Mouse (Mus musculus) monocyte, adult 5-6 weeks (primary cell): Measurements from ENCODE around the gene Dgkg. TPM values are rescaled to one million over a fixed set of nuclear protein-coding genes. Genes with fewer than 3 reads are reported as not detected.

Source experiments
- ATAC-seq: fragments of 153-309, 156-312 bp; replicated peaks from 2 replicates; pipeline ENCODE4 v1.8.0; 2017; ENCODE audit warnings: mild to moderate bottlenecking; ENCODE audit not compliant: low TSS enrichment, insufficient number of reproducible peaks, severe bottlenecking, poor library complexity, low FRiP score
- total RNA-seq: library from RNA; stranded (forward); fragments of 200-1000, 200-491, 200-594 nt; gene quantifications from 3 replicates; pipeline ENCODE4 v1.2.3, GENCODE M21; 2017

The Dgkg gene
- 21.3 to 23.7 TPM (median 22.5 TPM) in 3 replicates for total RNA-seq

DNA sequence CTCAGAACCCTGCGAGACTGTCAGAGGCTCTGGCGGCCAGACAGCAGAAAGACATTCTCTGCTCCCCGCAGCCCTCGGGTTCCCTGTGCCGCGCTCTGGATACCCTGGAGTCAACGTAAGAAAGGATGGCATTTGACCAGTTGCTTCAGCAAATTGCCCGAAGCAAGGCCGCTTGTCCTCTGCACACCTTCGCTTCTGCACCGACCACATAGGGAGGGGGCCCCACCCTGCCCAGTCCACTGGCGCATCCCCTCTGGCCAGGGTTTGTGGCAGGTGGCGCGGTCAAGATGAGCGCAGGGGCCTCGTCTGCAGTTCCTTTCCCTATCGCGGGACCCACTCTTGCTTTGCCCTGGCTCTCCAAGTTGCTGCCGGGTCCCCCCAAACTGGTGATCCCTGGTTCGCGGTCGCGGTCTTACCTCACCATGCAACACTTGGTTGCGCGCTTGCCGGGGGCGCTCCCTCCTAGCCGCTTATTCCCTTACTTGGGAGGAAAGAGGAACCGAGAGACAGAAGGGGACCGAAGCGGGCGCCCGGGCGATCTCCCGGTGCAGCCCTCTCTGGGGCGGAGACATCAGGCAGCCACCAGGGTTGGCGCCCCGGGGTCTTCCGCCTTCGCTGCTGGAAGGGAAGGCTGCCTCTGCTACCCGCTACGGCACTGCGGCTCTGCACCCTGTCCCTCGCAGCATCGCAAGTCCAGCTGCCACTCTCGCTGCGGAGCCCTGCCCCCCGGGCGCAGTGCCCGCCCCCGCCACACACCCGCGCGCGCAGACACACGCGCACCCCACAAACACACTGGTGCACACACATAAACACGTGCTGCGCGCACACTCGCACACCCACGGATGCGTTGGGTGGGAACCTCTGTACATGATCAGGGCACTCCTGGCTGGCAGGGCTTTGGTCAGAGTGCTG, at the start of gene Dgkg:
Dgkg (minus strand) TSS at position 689 of the 912 bp plus-strand sequence.
- peak; percentile 69 for ATAC-seq

DNA sequence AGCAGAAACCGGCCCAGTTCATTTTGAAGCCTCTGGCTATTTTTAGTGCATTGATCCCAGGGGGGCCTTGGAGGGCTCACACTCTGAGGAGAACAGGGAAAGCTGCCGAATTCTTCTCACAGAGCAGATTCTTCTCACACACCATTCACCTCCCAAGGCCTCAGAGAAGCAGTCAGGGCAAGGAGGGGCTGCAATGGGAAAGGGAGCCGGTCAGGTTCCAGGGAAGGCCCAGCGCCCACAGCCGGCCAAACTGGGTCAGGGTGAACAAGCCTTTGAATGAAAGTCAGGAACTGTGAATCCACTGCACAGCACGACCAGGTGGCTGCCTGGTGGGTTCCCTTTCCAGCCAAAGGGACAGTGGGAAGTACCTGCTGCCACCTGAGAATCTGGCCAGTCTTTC, 47.9 kb upstream of the Dgkg start:
- no peak for ATAC-seq

DNA sequence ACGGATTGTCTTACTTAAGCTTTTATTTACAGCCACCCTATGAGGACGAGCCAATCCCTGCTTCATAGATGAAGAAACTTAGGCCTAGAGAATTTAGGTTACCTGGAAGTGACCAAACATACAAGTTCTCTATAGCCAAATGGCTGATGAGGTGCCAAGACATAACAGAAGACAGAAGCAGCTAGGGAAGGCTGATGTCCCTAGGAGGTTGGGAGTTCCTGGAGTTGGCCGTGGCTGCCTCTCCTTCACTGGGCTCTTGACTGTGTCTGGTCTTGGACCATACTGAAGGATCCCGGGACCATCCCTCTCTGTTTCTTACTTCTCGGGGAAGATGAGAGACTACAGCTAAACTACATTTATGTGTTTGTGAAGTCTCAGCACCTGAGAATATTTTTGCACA, 47.1 kb upstream of the Dgkg start:
- no peak for ATAC-seq

DNA sequence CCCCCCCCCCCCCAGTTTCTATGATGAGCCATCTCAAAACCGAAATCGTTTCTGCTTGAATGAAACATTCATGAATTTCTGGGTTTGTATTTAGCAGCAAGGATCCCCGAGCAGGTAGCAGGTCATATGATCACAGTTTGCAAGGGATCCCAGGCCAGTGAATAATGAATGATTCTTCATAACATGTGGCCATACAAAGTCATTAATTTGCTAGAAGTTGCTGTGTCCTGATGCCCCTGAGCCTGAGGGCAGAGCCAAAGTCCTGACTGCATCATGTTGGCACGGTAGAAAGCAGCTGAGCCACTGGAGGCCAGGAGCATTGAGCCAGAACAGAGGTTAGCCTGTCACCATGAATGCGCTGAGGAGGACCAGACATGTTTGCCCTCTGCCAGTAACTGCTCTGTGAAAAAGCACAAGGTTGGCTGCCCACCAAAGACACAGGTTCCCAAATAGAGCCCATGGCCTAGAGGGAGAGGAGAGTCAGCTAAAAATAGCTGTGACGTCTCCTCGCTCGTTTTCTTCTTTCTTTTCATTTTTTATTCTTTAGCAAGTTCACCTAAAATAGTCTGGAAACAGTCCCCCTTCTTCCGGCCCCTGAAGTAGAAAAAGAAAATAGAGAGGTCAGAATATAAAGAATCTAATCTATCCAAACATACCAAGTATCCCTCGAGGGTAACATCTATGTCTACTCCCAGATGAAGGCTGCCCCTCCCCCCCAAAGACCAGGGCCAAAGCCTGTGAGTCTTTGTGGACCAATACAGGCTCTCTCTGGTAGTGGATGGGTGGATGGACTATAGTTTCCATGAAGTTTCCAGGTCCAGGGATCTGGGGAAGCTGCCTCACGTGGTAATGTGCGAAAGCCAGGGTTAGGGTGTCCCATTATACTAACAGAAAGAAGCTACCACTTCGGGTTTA, 42.1 kb upstream of the Dgkg start:
- no peak for ATAC-seq

DNA sequence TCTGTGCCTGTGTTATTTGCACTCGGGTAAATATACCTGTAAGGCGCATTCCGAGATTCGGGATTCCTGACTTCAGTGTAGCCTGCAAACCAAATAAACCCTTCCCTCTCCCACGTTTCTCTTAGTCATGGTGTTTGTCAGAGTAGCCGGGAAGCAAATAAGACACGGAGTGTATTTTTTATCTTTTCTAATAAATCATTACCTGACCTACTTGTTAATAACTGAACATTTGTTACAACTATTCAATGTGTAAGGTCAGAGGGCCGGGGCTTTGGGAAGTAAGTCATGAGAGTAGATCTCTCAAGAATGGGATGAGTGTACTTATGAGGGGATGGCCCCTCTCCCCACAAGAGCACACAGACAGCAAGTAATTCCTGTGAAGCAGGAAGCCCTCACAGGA, 41.1 kb upstream of the Dgkg start:
- ATAC-seq = no peak

DNA sequence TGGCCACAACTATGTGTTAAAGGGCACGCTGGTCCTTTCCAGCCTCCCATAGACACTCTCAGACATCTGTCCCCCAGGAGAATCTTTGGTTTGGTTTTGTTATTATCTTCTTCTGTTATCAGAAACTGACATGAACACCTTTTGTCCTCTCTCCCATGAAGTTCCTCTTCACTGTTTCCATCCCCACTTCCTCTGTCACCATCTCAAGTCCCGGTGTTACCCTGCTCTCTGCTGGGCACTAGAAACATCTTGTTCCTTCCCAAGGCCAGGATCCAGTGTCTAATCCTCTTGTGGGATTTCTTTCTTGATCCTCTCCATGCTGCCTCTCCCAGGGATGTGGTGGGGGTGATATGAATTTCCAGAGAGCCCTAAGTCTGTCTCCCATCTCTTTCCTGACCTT, 32.6 kb upstream of the Dgkg start:
- no peak for ATAC-seq

DNA sequence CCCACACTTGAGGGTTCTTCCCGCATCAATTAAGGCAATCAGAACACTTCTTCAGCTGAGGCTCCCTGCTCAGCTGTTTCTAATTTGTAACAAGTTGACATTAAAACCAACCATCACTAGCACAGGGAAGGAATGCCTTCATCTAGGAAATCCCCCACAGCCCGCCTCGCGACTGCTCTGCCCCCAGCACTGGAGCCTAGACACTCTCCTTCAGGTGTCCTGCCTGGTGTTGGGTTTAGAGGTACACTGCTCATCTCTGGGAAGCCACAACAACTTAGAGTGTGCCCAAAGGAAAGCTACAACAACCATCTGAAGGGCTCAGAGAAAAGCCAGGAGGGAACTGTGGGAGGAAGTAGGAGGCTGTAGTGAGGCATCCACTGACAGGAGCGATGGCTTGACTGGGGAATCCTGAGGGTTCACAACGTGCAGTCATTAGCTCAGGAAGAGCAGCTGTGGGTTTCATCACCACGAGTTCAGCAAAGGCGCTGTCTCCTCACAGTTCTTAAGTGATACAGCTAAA, 30.8 kb upstream of the Dgkg start:
- no peak for ATAC-seq

DNA sequence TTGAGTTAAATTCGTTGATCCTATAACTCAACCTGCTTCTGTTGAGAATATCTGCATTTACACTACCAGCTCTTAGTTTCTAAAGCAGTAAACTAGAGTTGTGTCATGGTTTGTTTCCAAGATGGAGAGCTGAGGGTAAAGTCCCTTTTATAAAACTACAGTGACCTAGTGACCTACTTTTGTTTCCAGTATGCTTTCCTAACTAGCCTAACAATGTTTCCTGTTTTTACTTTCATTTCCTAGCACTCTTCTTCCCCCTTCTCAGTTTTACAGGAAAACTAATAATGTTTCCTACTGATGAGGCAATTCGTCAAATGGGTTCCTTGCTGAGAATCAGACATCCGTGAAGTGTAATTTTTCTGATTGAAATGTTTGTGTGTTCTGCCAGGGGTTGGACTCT, 26.6 kb upstream of the Dgkg start:
- ATAC-seq = peak; percentile 78

DNA sequence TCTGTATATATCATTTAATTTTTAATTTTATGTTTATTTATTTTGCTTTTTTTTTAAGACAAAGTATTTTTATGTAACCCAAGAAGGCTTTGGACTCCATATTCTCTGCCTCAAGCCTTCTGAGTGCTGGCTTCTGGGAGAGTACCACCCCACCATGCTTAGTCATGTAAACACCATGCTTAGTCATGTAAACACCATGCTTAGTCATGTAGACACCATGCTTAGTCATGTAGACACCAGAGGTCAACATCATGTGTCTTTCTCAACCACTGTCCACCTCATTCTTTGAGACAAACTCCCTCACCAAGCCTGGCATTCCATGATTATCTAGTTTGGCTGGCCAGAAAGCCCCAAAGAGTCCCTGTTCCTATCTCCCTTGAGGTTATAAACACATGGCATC, 25.7 kb upstream of the Dgkg start:
- ATAC-seq = no peak

DNA sequence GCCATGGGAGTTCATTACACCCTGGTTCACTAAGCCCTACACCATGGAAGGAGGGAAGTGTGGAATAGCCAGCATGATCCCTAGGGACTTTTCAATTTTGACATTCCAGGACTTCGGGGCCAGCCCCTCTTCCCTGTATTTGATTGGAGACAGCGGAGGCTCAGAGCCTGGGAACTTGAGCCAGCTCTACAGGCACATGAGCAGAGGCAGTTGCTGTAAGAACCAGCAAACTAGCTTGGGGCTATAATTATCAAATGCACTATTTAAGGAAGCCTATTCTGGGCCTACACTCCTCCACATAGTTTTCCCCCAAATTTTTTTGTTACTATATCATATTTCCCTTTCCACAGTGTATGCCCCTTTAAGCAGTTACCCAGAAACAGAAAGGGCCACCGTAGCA, 22.6 kb upstream of the Dgkg start:
- no peak for ATAC-seq

DNA sequence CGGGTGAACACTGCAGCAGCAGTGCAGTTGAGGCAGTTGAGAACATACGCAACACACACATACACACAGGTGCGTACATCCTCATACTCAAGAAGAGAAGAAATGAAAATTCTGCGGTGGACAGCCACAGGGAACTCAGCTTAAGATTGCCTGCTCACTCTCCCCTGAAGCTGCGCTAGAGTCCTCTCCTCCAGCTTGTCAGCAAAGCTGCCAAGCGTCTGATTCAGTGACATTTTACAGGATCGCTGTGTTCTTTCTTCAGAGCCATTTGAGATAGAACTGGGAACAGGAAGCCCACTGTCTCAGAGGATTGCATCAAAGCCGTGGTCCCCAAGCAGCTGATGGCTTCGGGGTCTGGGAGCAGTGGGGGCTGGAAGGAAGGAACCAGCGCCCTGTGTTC, 17.6 kb upstream of the Dgkg start:
- ATAC-seq = no peak

DNA sequence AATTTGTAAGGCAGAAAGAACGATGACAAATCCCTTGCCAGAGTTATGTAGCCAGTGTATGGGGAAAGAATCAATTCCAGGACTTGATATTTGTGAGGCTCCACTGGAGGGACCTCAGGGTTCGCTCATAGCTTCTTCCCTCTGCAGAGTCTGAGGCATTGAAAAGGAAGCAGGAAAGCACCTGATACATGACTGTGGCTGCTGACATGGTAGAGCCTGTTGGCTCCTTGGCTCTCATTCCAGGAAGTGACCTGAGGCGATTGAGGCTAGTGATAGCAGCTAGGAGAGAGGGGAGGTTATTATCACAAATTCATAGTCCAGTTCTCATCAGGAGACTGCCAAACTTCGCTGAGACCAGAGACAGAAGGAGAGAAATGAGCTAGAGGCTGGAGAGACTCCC, 17.1 kb upstream of the Dgkg start:
- ATAC-seq = no peak

DNA sequence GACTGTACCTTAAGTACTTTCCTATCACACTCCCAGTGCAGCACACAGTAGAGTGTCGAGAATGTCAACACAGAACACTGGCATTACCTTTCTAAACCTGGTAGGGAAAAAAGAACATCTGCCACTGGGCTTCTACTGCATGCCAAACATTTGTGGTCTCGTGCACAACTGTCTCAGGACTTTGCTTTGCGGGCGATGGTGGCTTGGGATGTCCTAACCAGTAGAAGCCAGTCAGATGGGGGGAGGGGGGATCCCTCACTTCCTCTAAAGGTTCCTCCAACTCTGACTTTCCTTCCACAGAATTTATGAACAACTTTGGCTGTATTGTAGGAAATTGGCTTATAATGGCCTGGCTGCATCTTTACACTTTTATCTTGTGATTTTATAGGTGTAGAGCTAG, 7.0 kb upstream of the Dgkg start:
- no peak for ATAC-seq

DNA sequence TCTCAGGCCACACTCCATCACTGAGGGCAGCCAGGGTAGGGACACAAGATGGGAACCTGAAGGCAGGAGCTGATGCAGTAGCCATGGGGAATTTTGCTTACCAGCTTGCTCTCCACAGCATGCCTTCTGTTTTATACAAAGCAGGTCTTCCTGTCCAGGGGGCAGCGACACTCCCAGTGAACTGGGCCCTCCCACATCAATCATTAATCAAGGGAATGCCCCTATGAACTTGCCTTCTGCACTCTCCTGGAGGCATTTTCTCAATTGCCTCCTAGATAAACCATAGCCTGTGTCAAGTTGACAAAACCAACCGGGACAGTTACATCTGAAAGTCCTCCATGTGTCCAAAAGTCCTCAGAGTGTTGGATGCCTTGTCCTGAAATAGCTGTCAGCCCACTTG, 6.1 kb upstream of the Dgkg start:
- ATAC-seq = no peak

DNA sequence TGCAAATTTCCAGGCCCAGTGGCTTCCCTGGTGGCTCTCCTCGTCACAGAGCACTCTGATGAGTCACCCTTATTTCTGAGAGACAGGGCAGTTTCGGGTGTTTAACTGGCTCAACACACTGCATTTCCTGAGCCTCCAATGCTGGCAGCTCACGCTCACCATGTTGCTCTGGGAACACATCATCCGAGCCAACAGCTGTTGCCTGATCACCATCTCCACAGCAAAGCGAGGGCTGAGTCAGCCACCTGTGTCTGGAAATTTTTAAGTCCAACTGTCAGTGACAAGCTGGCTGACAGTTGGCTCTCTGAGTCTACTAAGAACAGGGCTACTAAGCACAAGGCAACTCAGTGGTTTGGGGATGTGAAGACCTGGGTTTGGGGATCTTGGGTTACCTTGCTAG, 4.1 kb upstream of the Dgkg start:
- no peak for ATAC-seq

DNA sequence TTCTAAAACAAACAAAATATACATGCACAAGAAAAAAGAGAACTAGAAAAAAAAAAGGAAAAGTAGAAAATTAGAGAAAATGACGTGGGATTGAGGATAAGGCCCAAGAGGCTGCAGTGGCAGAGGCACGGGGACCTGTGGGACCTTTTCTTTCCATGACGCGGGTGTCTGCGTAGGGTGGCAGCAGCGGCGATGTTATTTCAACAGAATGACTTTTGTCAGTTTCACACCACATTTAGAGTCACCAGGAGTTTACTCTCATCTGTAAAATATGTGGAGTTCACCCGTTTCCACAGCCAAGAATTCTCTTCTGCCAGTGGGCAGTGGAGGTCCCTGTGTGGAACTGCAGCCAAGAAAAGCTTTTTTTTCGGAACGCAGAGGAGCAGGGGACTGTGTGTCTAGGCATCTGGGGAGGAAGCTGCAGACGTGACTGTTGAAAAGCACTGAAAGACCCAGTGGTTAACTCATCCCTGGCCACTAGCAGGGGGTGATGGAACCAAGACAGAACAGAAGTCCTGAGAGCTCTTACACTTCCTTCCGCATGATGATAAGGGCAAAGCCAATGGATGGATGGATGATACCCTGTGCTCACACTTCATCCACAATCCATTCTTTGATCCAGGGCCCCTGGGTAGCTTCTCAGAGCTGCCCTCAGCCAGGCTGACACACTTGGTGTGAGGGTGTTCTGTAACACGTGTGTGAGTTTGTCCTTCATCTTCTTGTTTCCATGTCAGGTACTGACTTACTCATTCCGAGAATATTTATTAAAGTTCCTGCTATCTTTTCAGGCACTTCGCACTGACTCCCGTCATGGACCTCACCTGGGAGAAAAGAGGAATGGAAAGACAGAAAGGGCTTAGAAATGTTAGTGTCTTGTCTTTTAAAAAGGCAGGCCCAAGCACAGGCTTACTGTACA, 1.1 kb upstream of the Dgkg start:
- ATAC-seq = no peak

DNA sequence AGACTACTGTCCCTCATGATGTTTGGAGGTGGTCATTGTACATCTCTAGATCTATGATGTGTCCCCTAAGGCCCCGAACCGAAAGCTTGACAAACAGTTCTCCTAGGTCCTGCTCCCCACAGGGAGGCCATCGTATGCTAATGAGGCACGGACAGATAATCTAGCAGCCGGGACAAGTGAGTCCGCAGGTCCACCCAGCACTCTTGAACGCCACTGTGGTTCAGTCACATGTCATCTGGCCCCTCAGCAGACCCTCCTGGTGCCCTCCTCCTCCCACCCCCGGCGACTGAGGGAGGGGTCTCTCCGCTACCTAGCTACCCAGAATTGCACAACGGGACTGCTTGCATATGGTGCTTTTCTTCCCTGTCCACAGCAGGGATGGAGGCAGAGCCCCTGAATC, 1.2 kb downstream of the Dgkg start:
- ATAC-seq = 0 out of 2 replicates have a peak, but pooled peaks have one; percentile 11

DNA sequence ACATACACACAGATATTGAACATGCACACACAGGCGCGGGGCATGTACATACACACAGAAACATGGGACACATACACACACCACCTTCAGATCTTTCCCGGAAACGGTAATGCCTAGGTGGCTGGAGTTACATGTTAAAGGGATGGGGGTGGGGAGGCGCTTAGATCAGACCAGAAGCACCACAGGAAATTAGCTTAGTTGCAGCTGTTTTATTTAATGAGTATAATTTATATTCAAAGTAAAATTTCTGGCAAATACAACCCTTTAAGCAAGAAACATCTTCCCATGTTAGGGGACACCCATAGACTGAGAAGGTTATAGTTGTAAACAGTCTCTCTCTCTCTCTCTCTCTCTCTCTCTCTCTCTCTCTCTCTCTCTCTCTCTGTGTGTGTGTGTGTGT, 1.8 kb downstream of the Dgkg start:
- no peak for ATAC-seq

DNA sequence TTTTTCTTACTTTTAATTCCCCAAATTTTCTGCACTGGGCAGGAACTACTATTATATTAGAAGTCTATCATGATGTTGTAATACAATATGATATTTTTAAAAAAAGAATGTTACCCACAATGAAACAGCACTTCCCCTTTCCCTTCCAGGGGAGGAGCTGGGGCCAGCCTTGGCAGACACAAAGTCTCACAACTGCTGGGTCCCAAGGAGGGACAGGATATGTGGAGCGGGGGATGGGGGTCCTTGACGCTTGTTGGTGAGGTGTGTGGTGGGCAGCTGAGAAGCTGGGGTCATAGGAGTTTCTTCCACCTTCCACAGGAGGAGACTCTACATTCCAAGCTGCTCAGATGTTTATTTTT, 2.6 kb downstream of the Dgkg start:
- peak; percentile 58 for ATAC-seq
